Mouse (Mus musculus): ENCODE data around the gene Tnfrsf11a. TPM values are rescaled to one million over a fixed set of nuclear protein-coding genes. Genes with fewer than 3 reads are reported as not detected.

Gene Tnfrsf11a
- polyA plus RNA-seq, 1 experiment = 15.0 TPM

Other genes with a start within 250 kb of the Tnfrsf11a start
- 17.1 and 21.2 TPM in 2 replicates for gene Pign, start 117.0 kb upstream of the Tnfrsf11a start, polyA plus RNA-seq (2012; rRNA removed)
- 37.0 and 43.5 TPM in 2 replicates for gene Relch, start 116.9 kb upstream of the Tnfrsf11a start, polyA plus RNA-seq (2012; rRNA removed)
- gene Zcchc2, start 209.7 kb downstream of the Tnfrsf11a start, polyA plus RNA-seq (2012; rRNA removed) = 11.1 TPM in 2 replicates